Mouse (Mus musculus): ENCODE measurements at regions not wholly inside any gene's neighbourhood (a gene's known extent, or its start where the extent isn't known, plus 50 kb on each side); places are given as distances from the start of the nearest gene placed in this dataset.

DNA sequence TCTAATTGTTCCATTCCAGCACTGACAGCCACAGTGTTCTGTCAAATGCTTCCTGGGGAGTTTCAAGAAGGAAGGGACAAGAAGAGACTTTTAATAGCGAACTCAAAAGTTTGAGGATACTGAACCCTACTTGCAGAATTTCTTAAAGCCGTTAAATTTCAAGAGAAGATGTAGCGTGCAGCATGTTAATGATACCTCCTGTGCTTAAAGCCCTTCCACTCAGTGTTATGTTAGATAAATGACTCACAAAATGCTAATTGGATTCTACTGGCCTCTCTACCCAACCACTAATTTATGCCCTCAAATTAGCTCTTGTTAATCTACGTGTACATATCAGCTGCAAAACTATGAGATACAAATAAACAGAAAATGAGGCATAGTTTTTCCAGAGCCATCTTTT, 541.8 kb upstream of the Cdh20 start:
- Histone ChIP-seq H3K4me3 (no peak overlapping the region), H3K27ac (peak overlapping the region; percentile 75)
- intact Hi-C loops (cut with DNase I) = loop anchor here (5.0 kb wide), 4 partner anchors 119 to 676 kb away; no protein-coding TSS in a partner anchor
- no peak for DNase-seq (ENCODE audit: extremely low spot score in 1 of 2, low spot score in 2 of 2)
- TF ChIP-seq CTCF (IDR thresholded peaks at IDR 0.05) = no peak

- H3K27ac ChIP-seq = peak overlapping the region; percentile 82
- DNase-seq (ENCODE audit: extremely low spot score in 1 of 2, low spot score in 2 of 2) = peak; percentile 22 to 37
- H3K4me3 ChIP-seq = no peak overlapping the region
- no peak; the same call in 1 of the 2 replicates for TF ChIP-seq CTCF (IDR thresholded peaks at IDR 0.05)
- intact Hi-C loops (cut with DNase I) = loop anchor here (5.0 kb wide), 4 partner anchors 120 to 675 kb away; no protein-coding TSS in a partner anchor
Measured at GRCm38 (mm10) chr1:104226901-104227300, 541.4 kb upstream of the Cdh20 start.

GRCm38 (mm10) chr1:104241605-104242004, 526.7 kb upstream of the Cdh20 start:
- no peak for TF ChIP-seq CTCF (IDR thresholded peaks at IDR 0.05)
- H3K4me3 ChIP-seq = no peak overlapping the region
- no peak overlapping the region for H3K27ac ChIP-seq
- DNase-seq (ENCODE audit: extremely low spot score in 1 of 2, low spot score in 2 of 2) = no peak
- intact Hi-C loops (cut with DNase I) = loop anchor here (5.0 kb wide), 1 partner anchor 661 kb away; no protein-coding TSS in a partner anchor

DNA sequence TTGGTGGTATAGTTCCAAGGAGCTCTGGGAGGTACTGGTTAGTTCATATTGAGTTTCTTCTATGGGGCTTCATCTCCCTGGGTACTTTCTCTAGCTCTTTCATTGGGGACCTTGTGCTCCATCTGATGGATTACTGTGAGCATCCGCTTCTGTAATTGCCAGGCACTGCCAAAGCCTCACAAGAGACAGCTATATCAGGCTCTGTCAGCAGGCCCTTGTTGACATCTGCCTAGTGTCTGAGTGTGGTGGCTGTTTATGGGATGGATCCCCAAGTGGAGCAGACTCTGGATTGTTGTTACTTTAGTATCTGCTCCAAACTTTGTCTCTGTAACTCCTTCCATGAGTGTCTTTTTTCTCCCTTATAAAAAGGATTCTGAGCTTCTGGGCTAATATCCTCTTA, 502.6 kb upstream of the Cdh20 start:
- Histone ChIP-seq H3K27ac (no peak overlapping the region), H3K4me3 (no peak overlapping the region)
- no peak for TF ChIP-seq CTCF (IDR thresholded peaks at IDR 0.05)
- DNase-seq (ENCODE audit: extremely low spot score in 1 of 2, low spot score in 2 of 2) = no peak
- intact Hi-C loops (cut with DNase I) = no loop called here

DNA sequence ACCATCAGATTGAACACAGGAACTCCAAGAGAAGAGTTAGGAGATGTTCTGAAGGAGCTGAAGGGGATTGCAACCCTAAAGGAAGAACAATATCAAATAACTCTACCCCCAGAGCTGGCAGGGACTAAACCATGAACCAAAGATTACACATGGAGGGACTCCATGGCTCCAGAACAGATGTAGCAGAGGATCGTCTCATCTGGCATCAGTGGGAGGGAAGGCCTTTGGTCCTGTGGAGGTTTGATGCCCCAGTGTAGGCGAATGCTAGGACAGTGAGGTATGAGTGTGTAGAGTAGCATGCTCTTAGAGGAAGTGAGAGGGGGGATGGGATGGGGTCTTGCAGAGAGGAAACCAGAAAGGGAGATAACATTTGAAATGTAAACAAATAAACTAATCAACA, 460.4 kb upstream of the Cdh20 start:
- no peak overlapping the region for H3K27ac ChIP-seq
- DNase-seq (ENCODE audit: extremely low spot score in 1 of 2, low spot score in 2 of 2) = no peak
- TF ChIP-seq CTCF (IDR thresholded peaks at IDR 0.05) = no peak
- intact Hi-C loops (cut with DNase I) = no loop called here
- no peak overlapping the region for H3K4me3 ChIP-seq

GRCm38 (mm10) chr1:104311617-104312016, 456.7 kb upstream of the Cdh20 start:
- H3K4me3 ChIP-seq = no peak overlapping the region
- DNase-seq (ENCODE audit: extremely low spot score in 1 of 2, low spot score in 2 of 2) = no peak
- no peak for TF ChIP-seq CTCF (IDR thresholded peaks at IDR 0.05)
- no peak overlapping the region for H3K27ac ChIP-seq
- intact Hi-C loops (cut with DNase I) = no loop called here

DNA sequence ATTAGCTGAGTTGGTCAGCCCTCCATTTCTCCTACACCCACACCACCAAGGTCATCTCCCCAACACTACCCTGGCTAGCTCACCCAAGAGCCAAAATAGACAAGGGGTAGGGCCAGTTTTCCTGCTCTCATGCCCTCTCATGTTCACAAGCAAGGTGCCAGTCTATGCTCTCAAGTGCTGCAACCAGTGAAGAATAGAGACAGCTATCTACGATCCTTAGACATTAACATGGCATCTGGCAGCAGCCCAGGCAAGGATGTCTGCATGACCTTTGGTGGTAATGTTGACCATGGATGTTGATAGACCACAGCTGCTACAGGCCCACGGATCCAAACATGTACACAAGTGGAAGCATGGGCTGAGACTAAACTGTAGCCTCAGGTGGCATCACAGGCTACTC, 453.3 kb upstream of the Cdh20 start:
- no peak overlapping the region for H3K4me3 ChIP-seq
- TF ChIP-seq CTCF (IDR thresholded peaks at IDR 0.05) = no peak
- DNase-seq (ENCODE audit: extremely low spot score in 1 of 2, low spot score in 2 of 2) = no peak
- H3K27ac ChIP-seq = no peak overlapping the region
- intact Hi-C loops (cut with DNase I) = no loop called here

DNA sequence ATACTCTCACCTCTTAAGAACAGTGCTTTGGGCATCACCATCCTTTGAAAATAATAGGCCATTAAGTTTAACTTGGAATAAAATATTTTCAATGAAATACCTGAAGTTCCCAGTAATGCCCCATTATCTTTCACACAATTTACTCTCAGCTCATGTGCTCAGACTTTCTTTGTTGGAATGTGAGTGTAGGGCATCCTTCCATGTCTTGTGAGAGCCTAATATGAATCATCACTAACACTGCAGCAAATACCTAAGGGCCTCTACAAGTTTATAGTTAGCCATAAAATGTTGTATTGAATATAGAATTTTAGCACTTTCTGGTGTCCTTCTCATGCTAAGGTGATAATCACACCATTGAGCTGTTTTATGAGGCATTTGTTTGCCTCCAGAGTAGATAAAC, 450.3 kb upstream of the Cdh20 start:
- intact Hi-C loops (cut with DNase I) = no loop called here

DNA sequence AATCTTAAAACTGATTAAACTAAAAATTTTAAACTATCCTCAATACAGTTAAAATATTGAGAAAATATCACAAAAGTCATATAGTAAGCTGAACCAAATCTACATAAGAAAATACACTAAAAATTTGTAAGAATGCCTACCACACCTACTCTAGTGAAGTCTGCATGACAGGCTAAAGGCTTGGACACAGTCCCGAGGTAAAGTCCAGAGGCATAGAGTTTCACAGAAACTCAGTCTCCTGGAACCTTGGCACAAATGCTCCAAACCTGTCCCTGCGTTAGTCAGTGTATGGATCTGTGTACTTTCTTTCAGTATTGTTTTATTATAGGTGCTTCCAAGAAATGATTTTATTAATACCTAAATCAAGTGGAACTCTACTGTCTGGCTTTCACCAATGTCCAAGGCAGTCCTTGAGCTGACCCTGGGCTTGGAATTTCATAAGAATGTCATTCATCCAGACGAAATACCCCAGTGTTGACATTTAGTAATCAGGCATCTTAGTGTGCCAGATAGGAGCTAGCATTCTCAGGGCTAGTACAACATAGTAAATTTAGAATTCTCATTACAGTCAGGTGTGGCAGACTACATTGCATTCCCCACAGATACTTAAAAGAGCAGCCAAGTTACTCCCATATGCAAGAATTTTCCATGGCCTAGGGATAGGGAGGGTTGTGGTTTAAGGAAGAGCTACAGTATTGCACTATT, 435.5 kb upstream of the Cdh20 start:
- intact Hi-C loops (cut with DNase I) = no loop called here
- no peak overlapping the region for H3K4me3 ChIP-seq
- no peak for TF ChIP-seq CTCF (IDR thresholded peaks at IDR 0.05)

More for the DNA sequence above, 450.3 kb upstream of the Cdh20 start:
- TF ChIP-seq CTCF (IDR thresholded peaks at IDR 0.05) = no peak
- no peak overlapping the region for H3K4me3 ChIP-seq
- DNase-seq (ENCODE audit: extremely low spot score in 1 of 2, low spot score in 2 of 2) = no peak
- no peak overlapping the region for H3K27ac ChIP-seq

DNA sequence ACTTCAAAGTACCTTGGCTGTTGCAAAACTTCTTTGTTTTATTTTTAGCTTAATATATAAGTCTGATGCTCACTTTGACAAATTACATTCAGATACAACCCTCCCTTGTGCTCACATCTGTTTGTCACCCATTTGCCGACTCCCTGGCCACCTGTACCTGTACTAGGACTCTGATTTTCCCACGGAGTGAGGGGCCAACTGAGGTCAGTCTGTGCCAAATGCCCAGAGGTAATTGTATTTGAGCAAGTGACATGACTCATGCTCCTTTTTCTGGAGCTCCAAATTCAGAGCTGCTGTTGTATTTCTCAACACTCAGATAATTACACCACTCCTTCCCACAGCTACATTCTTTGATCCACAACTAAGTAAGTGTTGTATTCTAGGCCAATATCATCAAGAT, 434.8 kb upstream of the Cdh20 start:
- intact Hi-C loops (cut with DNase I) = no loop called here
- TF ChIP-seq CTCF (IDR thresholded peaks at IDR 0.05) = no peak
- H3K27ac ChIP-seq = no peak overlapping the region
- H3K4me3 ChIP-seq = no peak overlapping the region
- DNase-seq (ENCODE audit: extremely low spot score in 1 of 2, low spot score in 2 of 2) = no peak

More for the DNA sequence above, 435.5 kb upstream of the Cdh20 start:
- H3K27ac ChIP-seq = no peak overlapping the region
- DNase-seq (ENCODE audit: extremely low spot score in 1 of 2, low spot score in 2 of 2) = no peak
